Mouse (Mus musculus) neural tube, embryonic 14.5 days (tissue): ENCODE measurements around the gene Polr3h. TPM values are rescaled to one million over a fixed set of nuclear protein-coding genes. Genes with fewer than 3 reads are reported as not detected.

Experiments used
- ATAC-seq: fragments of 200-750 bp; cut with Nextera tagmentation; 2 replicates; pipeline ENCODE4 v1.8.0; 2017; ENCODE audit warnings: low read depth, mild to moderate bottlenecking, moderate TSS enrichment, moderate library complexity
- H3K27ac ChIP-seq: fragments of 300-500 bp; sonication (generic); 2 replicates; pipeline ENCODE4 v1.5.1; 2014; ENCODE audit warnings: low read depth, mild to moderate bottlenecking, control low read depth, low read length, moderate library complexity, mixed read lengths
- H3K27me3 ChIP-seq: fragments of 300-500 bp; sonication (generic); 2 replicates; pipeline ENCODE4 v1.6.1; 2014; ENCODE audit warnings: low read length; ENCODE audit not compliant: control insufficient read depth, insufficient read depth
- H3K36me3 ChIP-seq: fragments of 300-500 bp; sonication (generic); 2 replicates; pipeline ENCODE4 v1.6.1; 2014; ENCODE audit warnings: low read length, mixed read lengths; ENCODE audit not compliant: control insufficient read depth, insufficient read depth
- H3K4me1 ChIP-seq: fragments of 300-500 bp; sonication (generic); 2 replicates; pipeline ENCODE4 v1.6.1; 2014; ENCODE audit warnings: low read length; ENCODE audit not compliant: control insufficient read depth, insufficient read depth
- H3K4me2 ChIP-seq: fragments of 300-500 bp; sonication (generic); 2 replicates; pipeline ENCODE4 v1.6.1; 2014; ENCODE audit warnings: mild to moderate bottlenecking, low read depth, low read length, control low read depth
- H3K4me3 ChIP-seq: fragments of 300-500 bp; sonication (generic); 2 replicates; pipeline ENCODE4 v1.5.1; 2014; ENCODE audit warnings: low read depth, low read length, control low read depth, mixed read lengths
- H3K9ac ChIP-seq: fragments of 300-500 bp; sonication (generic); replicated peaks from 2 replicates; pipeline ENCODE4 v1.6.1; 2014; ENCODE audit warnings: low read depth, mild to moderate bottlenecking, control low read depth, low read length, mixed read lengths
- H3K9me3 ChIP-seq: fragments of 300-500 bp; sonication (generic); 2 replicates; pipeline ENCODE4 v1.6.1; 2016; ENCODE audit warnings: low read length; ENCODE audit not compliant: control insufficient read depth
- WGBS: fragments of 180-500 bp; shearing (Covaris S2); extraction: QIAGEN DNeasy Blood & Tissue Kit; methylation state at CpG from one replicate; pipeline ENCODE4 v1.1.7; 2014; 5-methylcytosine and 5-hydroxymethylcytosine counted together
- polyA plus RNA-seq: library from polyadenylated mRNA; unstranded; fragments of >200 nt; fragmentation: Nextera tagmentation; extraction: Ambion mirVana; gene quantifications from 2 replicates; pipeline ENCODE4 v1.2.1, GENCODE M21; 2014

The Polr3h gene
- polyA plus RNA-seq, 1 experiment from 2014 or later, result 98.4 TPM

GRCm38 (mm10) chr15:81849104-81849503 is 76.9 kb downstream of the Polr3h start:
- no peaks in the 10 kb centered on the region for H3K9me3 ChIP-seq
- H3K9ac ChIP-seq, result no peak overlapping the region
- H3K4me3 ChIP-seq, result no peak overlapping the region
- H3K4me1 ChIP-seq, result no peaks in the 10 kb centered on the region
- no peak for ATAC-seq
- no peak overlapping the region for H3K27ac ChIP-seq
- 81% methylated on average over 9 of the region's 9 CpGs for WGBS
- peaks cover 23% of the 10 kb centered on the region for H3K36me3 ChIP-seq
- no peaks in the 10 kb centered on the region for H3K27me3 ChIP-seq
- H3K4me2 ChIP-seq, result no peak overlapping the region

- no peaks in the 10 kb centered on the region for H3K4me1 ChIP-seq
- WGBS, result 44% methylated on average over 7 of the region's 7 CpGs
- H3K4me3 ChIP-seq, result no peak overlapping the region
- no peak overlapping the region for H3K4me2 ChIP-seq
- H3K36me3 ChIP-seq, result peaks cover 23% of the 10 kb centered on the region
- H3K9ac ChIP-seq, result no peak overlapping the region
- H3K9me3 ChIP-seq, result no peaks in the 10 kb centered on the region
- no peak overlapping the region for H3K27ac ChIP-seq
- no peak for ATAC-seq
- no peaks in the 10 kb centered on the region for H3K27me3 ChIP-seq
These were observed 77.7 kb downstream of the Polr3h start for GRCm38 (mm10) chr15:81848301-81848700.

- peaks cover 23% of the 10 kb centered on the region for H3K36me3 ChIP-seq
- WGBS, result 87% methylated on average over 5 of the region's 5 CpGs
- H3K27me3 ChIP-seq, result no peaks in the 10 kb centered on the region
- no peak overlapping the region for H3K4me2 ChIP-seq
- H3K4me1 ChIP-seq, result no peaks in the 10 kb centered on the region
- no peaks in the 10 kb centered on the region for H3K9me3 ChIP-seq
- no peak overlapping the region for H3K9ac ChIP-seq
- no peak overlapping the region for H3K27ac ChIP-seq
- ATAC-seq, result no peak
- H3K4me3 ChIP-seq, result no peak overlapping the region
These were observed 78.2 kb downstream of the Polr3h start for GRCm38 (mm10) chr15:81847861-81848260.

- no peak overlapping the region for H3K27ac ChIP-seq
- H3K9ac ChIP-seq, result no peak overlapping the region
- WGBS, result 88% methylated on average over 4 of the region's 4 CpGs
- no peak for ATAC-seq
- no peaks in the 10 kb centered on the region for H3K4me1 ChIP-seq
- no peak overlapping the region for H3K4me3 ChIP-seq
- no peak overlapping the region for H3K4me2 ChIP-seq
- H3K9me3 ChIP-seq, result no peaks in the 10 kb centered on the region
- peaks cover 23% of the 10 kb centered on the region for H3K36me3 ChIP-seq
- no peaks in the 10 kb centered on the region for H3K27me3 ChIP-seq
These were observed 78.9 kb downstream of the Polr3h start for GRCm38 (mm10) chr15:81847161-81847560.

- WGBS, result 88% methylated on average over 9 of the region's 9 CpGs
- H3K27me3 ChIP-seq, result no peaks in the 10 kb centered on the region
- H3K36me3 ChIP-seq, result peaks cover 22% of the 10 kb centered on the region
- H3K27ac ChIP-seq, result no peak overlapping the region
- no peak overlapping the region for H3K4me3 ChIP-seq
- no peaks in the 10 kb centered on the region for H3K4me1 ChIP-seq
- H3K4me2 ChIP-seq, result no peak overlapping the region
- H3K9me3 ChIP-seq, result no peaks in the 10 kb centered on the region
- no peak for ATAC-seq
- no peak overlapping the region for H3K9ac ChIP-seq
These were observed 79.3 kb downstream of the Polr3h start for GRCm38 (mm10) chr15:81846755-81847154.

- Histone ChIP-seq H3K27ac (no peak overlapping the region), H3K9ac (no peak overlapping the region), H3K27me3 (no peaks in the 10 kb centered on the region), H3K4me3 (no peak overlapping the region), H3K9me3 (no peaks in the 10 kb centered on the region), H3K36me3 (peaks cover 12% of the 10 kb centered on the region), H3K4me1 (no peaks in the 10 kb centered on the region), H3K4me2 (no peak overlapping the region)
- WGBS, result 43% methylated on average over 4 of the region's 4 CpGs
- no peak for ATAC-seq
These were observed 80.3 kb downstream of the Polr3h start for GRCm38 (mm10) chr15:81845724-81846123.

GRCm38 (mm10) chr15:81845033-81845625 is 80.9 kb downstream of the Polr3h start:
- Histone ChIP-seq H3K9me3 (no peaks in the 10 kb centered on the region), H3K4me2 (no peak overlapping the region), H3K27me3 (no peaks in the 10 kb centered on the region), H3K4me3 (no peak overlapping the region), H3K9ac (no peak overlapping the region), H3K4me1 (no peaks in the 10 kb centered on the region), H3K36me3 (peaks cover 11% of the 10 kb centered on the region), H3K27ac (no peak overlapping the region)
- ATAC-seq, result no peak
- WGBS, result 71% methylated on average over 5 of the region's 5 CpGs

- H3K4me1 ChIP-seq, result no peaks in the 10 kb centered on the region
- H3K9me3 ChIP-seq, result no peaks in the 10 kb centered on the region
- H3K4me3 ChIP-seq, result no peak overlapping the region
- WGBS, result 86% methylated on average over 7 of the region's 7 CpGs
- no peak for ATAC-seq
- H3K27me3 ChIP-seq, result no peaks in the 10 kb centered on the region
- H3K4me2 ChIP-seq, result no peak overlapping the region
- H3K27ac ChIP-seq, result no peak overlapping the region
- 0 out of 2 replicates have a peak, but pooled peaks cover 3% of the 10 kb centered on the region for H3K36me3 ChIP-seq
- H3K9ac ChIP-seq, result no peak overlapping the region
These were observed 83.8 kb downstream of the Polr3h start for GRCm38 (mm10) chr15:81842275-81842674.

- no peak overlapping the region for H3K4me3 ChIP-seq
- no peaks in the 10 kb centered on the region for H3K9me3 ChIP-seq
- 91% methylated on average over 7 of the region's 7 CpGs for WGBS
- no peak overlapping the region for H3K27ac ChIP-seq
- H3K36me3 ChIP-seq, result no peaks in the 10 kb centered on the region
- no peak overlapping the region for H3K4me2 ChIP-seq
- no peak for ATAC-seq
- no peak overlapping the region for H3K9ac ChIP-seq
- H3K27me3 ChIP-seq, result no peaks in the 10 kb centered on the region
- H3K4me1 ChIP-seq, result no peaks in the 10 kb centered on the region
These were observed 85.7 kb downstream of the Polr3h start for GRCm38 (mm10) chr15:81840306-81840705.
